Mouse (Mus musculus) myocyte (in vitro differentiated cells): ENCODE results near the gene Ttll13. TPM values are rescaled to one million over a fixed set of nuclear protein-coding genes. Genes with fewer than 3 reads are reported as not detected.

Source experiments
- H3K27me3 ChIP-seq: one replicate; pipeline ENCODE4 v1.6.1; 2011; ENCODE audit not compliant: control insufficient read depth, insufficient read depth, insufficient read length
- H3K36me3 ChIP-seq: one replicate; pipeline ENCODE4 v1.6.1; 2011; ENCODE audit not compliant: control insufficient read depth, insufficient read depth
- H3K4me2 ChIP-seq: one replicate; pipeline ENCODE4 v1.6.1; 2011; ENCODE audit warnings: low read depth, control low read depth
- H3K4me3 ChIP-seq: one replicate; pipeline ENCODE4 v1.5.1; 2011; ENCODE audit warnings: mild to moderate bottlenecking, control low read depth, moderate library complexity
- H3K79me2 ChIP-seq: one replicate; pipeline ENCODE4 v1.6.1; 2011; ENCODE audit not compliant: control insufficient read depth, insufficient read depth
- H3ac ChIP-seq: one replicate; pipeline ENCODE4 v1.6.1; 2011; ENCODE audit not compliant: control insufficient read depth, insufficient read length
- CEBPB ChIP-seq: IDR thresholded peaks from 2 replicates; pipeline ENCODE4 v1.6.1; 2011; ENCODE audit warnings: mild to moderate bottlenecking, moderate library complexity; ENCODE audit not compliant: poor library complexity, insufficient read depth, severe bottlenecking
- E2F4 ChIP-seq: IDR thresholded peaks from one replicate; pipeline ENCODE4 v1.6.1; 2011; ENCODE audit warnings: mild to moderate bottlenecking, control low read depth, moderate library complexity; ENCODE audit not compliant: insufficient read depth
- MAX ChIP-seq: IDR thresholded peaks from one replicate; pipeline ENCODE4 v1.6.1; 2011; ENCODE audit warnings: low read depth, mild to moderate bottlenecking, control low read depth
- MYOD1 ChIP-seq, 3 experiments: IDR thresholded peaks; one replicate each; pipeline ENCODE4 v1.6.1; 2011; ENCODE audit warnings: control low read depth in 2 of 3, low read depth in 2 of 3, mild to moderate bottlenecking in 2 of 3, moderate library complexity in 1 of 3; ENCODE audit not compliant: insufficient read length in 2 of 3, control insufficient read depth in 1 of 3
- MYOG ChIP-seq, 3 experiments: IDR thresholded peaks; one replicate each; pipeline ENCODE4 v1.6.1; 2011; ENCODE audit warnings: control low read depth in 2 of 3, low read depth in 2 of 3, mild to moderate bottlenecking in 2 of 3; ENCODE audit not compliant: insufficient read length in 2 of 3, control insufficient read depth in 1 of 3, insufficient read depth in 1 of 3
- POLR2A ChIP-seq: IDR thresholded peaks from one replicate; pipeline ENCODE4 v1.6.1; 2011; ENCODE audit warnings: low read depth, mild to moderate bottlenecking, control low read depth, moderate library complexity; ENCODE audit not compliant: insufficient read length
- POLR2AphosphoS2 ChIP-seq: IDR thresholded peaks from one replicate; pipeline ENCODE4 v1.6.1; 2011; ENCODE audit warnings: low read depth, control low read depth; ENCODE audit not compliant: insufficient read length
- REST ChIP-seq: IDR thresholded peaks from one replicate; pipeline ENCODE4 v1.6.1; 2011; ENCODE audit warnings: mild to moderate bottlenecking, control low read depth, moderate library complexity; ENCODE audit not compliant: insufficient read depth, insufficient read length
- SRF ChIP-seq: IDR thresholded peaks from one replicate; pipeline ENCODE4 v1.6.1; 2011; ENCODE audit warnings: low read depth; ENCODE audit not compliant: control insufficient read depth, insufficient read length
- TCF12 ChIP-seq: IDR thresholded peaks from one replicate; pipeline ENCODE4 v1.6.1; 2011; ENCODE audit warnings: mild to moderate bottlenecking, control low read depth; ENCODE audit not compliant: poor library complexity, insufficient read depth, severe bottlenecking
- TCF3 ChIP-seq: IDR thresholded peaks from one replicate; pipeline ENCODE4 v1.6.1; 2011; ENCODE audit warnings: low read depth, control low read depth; ENCODE audit not compliant: insufficient read length
- USF1 ChIP-seq: IDR thresholded peaks from one replicate; pipeline ENCODE4 v1.6.1; 2011; ENCODE audit warnings: low read depth, mild to moderate bottlenecking, control low read depth, moderate library complexity
- polyA plus RNA-seq: library from polyadenylated mRNA; unstranded; fragments of >200 nt; fragmentation: generic; extraction: Trizol; gene quantifications from one replicate; pipeline ENCODE4 v1.2.1, GENCODE M21; 2012; ENCODE audit warnings: missing spikeins

Gene Ttll13
- polyA plus RNA-seq, 1 experiment, result 0.24 TPM

GRCm38 (mm10) chr7:80218666-80219065 lies 27.5 kb upstream of the Ttll13 start:
- no peaks in the 10 kb centered on the region for H3K79me2 ChIP-seq
- H3K4me3 ChIP-seq, result no peak overlapping the region
- no peak overlapping the region for H3ac ChIP-seq
- H3K36me3 ChIP-seq, result peaks cover 22% of the 10 kb centered on the region
- no peak overlapping the region for H3K4me2 ChIP-seq
- no peaks in the 10 kb centered on the region for H3K27me3 ChIP-seq
- TF ChIP-seq CEBPB (no peak), POLR2A (no peak), USF1 (no peak), MAX (no peak), REST (no peak), POLR2AphosphoS2 (no peak), TCF12 (no peak), MYOG (IDR thresholded peaks at IDR 0.05; ENCODE audit: control insufficient read depth in 1 of 3, insufficient read depth in 1 of 3, insufficient read length in 2 of 3, low read depth in 2 of 3) (no peak), TCF3 (no peak), MYOD1 (IDR thresholded peaks at IDR 0.05; ENCODE audit: control insufficient read depth in 1 of 3, insufficient read length in 2 of 3, low read depth in 2 of 3) (no peak), E2F4 (no peak), SRF (no peak)

GRCm38 (mm10) chr7:80220237-80220797 lies 25.9 kb upstream of the Ttll13 start:
- Histone ChIP-seq H3K79me2 (no peaks in the 10 kb centered on the region), H3K27me3 (no peaks in the 10 kb centered on the region), H3K4me2 (no peak overlapping the region), H3K4me3 (no peak overlapping the region), H3ac (no peak overlapping the region), H3K36me3 (peaks cover 22% of the 10 kb centered on the region)
- TF ChIP-seq CEBPB, result no peak
- TF ChIP-seq SRF, result no peak
- TF ChIP-seq POLR2A, result no peak
- TF ChIP-seq MAX, result no peak
- TF ChIP-seq MYOG (IDR thresholded peaks at IDR 0.05; ENCODE audit: control insufficient read depth in 1 of 3, insufficient read depth in 1 of 3, insufficient read length in 2 of 3, low read depth in 2 of 3), result no peak
- no peak for TF ChIP-seq TCF3
- no peak for TF ChIP-seq TCF12
- no peak for TF ChIP-seq E2F4
- no peak for TF ChIP-seq USF1
- TF ChIP-seq MYOD1 (IDR thresholded peaks at IDR 0.05; ENCODE audit: control insufficient read depth in 1 of 3, insufficient read length in 2 of 3, low read depth in 2 of 3), result no peak
- no peak for TF ChIP-seq POLR2AphosphoS2
- no peak for TF ChIP-seq REST

GRCm38 (mm10) chr7:80221179-80221750 lies 24.9 kb upstream of the Ttll13 start:
- Histone ChIP-seq H3K79me2 (no peaks in the 10 kb centered on the region), H3K27me3 (no peaks in the 10 kb centered on the region), H3K36me3 (peaks cover 22% of the 10 kb centered on the region), H3ac (no peak overlapping the region), H3K4me2 (no peak overlapping the region), H3K4me3 (no peak overlapping the region)
- no peak for TF ChIP-seq TCF12
- no peak for TF ChIP-seq CEBPB
- TF ChIP-seq POLR2AphosphoS2, result no peak
- TF ChIP-seq MYOG (IDR thresholded peaks at IDR 0.05; ENCODE audit: control insufficient read depth in 1 of 3, insufficient read depth in 1 of 3, insufficient read length in 2 of 3, low read depth in 2 of 3), result no peak
- no peak for TF ChIP-seq MYOD1 (IDR thresholded peaks at IDR 0.05; ENCODE audit: control insufficient read depth in 1 of 3, insufficient read length in 2 of 3, low read depth in 2 of 3)
- TF ChIP-seq USF1, result no peak

- TF ChIP-seq MYOD1 (IDR thresholded peaks at IDR 0.05; ENCODE audit: control insufficient read depth in 1 of 3, insufficient read length in 2 of 3, low read depth in 2 of 3), result no peak
- no peak for TF ChIP-seq TCF3
- no peak for TF ChIP-seq POLR2AphosphoS2
- no peak for TF ChIP-seq USF1
- no peak for TF ChIP-seq REST
- no peak for TF ChIP-seq E2F4
- TF ChIP-seq MYOG (IDR thresholded peaks at IDR 0.05; ENCODE audit: control insufficient read depth in 1 of 3, insufficient read depth in 1 of 3, insufficient read length in 2 of 3, low read depth in 2 of 3), result no peak
- TF ChIP-seq CEBPB, result no peak
- no peak for TF ChIP-seq TCF12
- TF ChIP-seq SRF, result no peak
- TF ChIP-seq MAX, result no peak
- Histone ChIP-seq H3K4me2 (no peak overlapping the region), H3K36me3 (peaks cover 5% of the 10 kb centered on the region)
These were observed 19.1 kb upstream of the Ttll13 start for GRCm38 (mm10) chr7:80227065-80227464.

GRCm38 (mm10) chr7:80230196-80230595 lies 16.0 kb upstream of the Ttll13 start:
- Histone ChIP-seq H3K4me2 (no peak overlapping the region), H3K79me2 (peaks cover 4% of the 10 kb centered on the region), H3K4me3 (no peak overlapping the region), H3ac (no peak overlapping the region), H3K27me3 (no peaks in the 10 kb centered on the region), H3K36me3 (no peaks in the 10 kb centered on the region)
- TF ChIP-seq POLR2AphosphoS2, result peak; percentile 19
- TF ChIP-seq TCF3, result no peak

More at GRCm38 (mm10) chr7:80227065-80227464, 19.1 kb upstream of the Ttll13 start:
- Histone ChIP-seq H3ac (no peak overlapping the region), H3K4me3 (no peak overlapping the region), H3K79me2 (no peaks in the 10 kb centered on the region), H3K27me3 (no peaks in the 10 kb centered on the region)
